Mouse (Mus musculus): ENCODE measurements around the gene Mpp6.

DNA sequence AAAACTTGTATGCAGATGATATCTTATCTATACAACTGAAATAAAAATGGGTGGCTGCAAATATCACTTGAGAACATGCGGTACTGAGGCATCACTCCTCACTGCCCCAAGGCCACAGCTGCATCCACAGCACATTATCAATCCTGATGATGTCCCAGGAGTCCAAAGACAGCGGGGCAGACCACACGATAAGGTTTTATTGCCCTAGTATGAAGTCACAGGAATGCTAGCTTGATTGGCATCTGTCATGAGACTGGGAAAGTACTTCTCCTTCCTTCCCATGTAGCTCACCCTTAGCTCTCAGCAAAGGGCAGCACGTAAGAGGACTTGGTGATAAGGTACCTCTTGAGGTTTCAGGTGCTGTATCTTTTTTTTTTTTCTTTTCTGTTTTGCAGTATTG lies 134.1 kb downstream of the Mpp6 start:
- TF ChIP-seq GATA1 (IDR thresholded peaks at IDR 0.05; ENCODE audit: borderline replicate concordance, low read length): no peak
- TF ChIP-seq FLI1 (IDR thresholded peaks at IDR 0.05; ENCODE audit: low read length): no peak

Measured in megakaryocyte, embryonic 14.5 days (primary cell).